Mouse (Mus musculus) adrenal gland, adult 2 months (tissue): ENCODE measurements around the gene Cyfip1. TPM values are rescaled to one million over a fixed set of nuclear protein-coding genes. Genes with fewer than 3 reads are reported as not detected.

Experiments used
- DNase-seq: peaks from one replicate; pipeline ENCODE4 v3.0.0; 2021
- long read RNA-seq: library from polyadenylated mRNA; stranded (forward); transcript quantifications from one replicate; pipeline ENCODE4 v2.0.0, GENCODE M21; 2021
- polyA plus RNA-seq: library from polyadenylated mRNA; depleted of rRNA; stranded (reverse); fragments of >200 nt; gene quantifications from 2 replicates; pipeline ENCODE4 v1.2.3, GENCODE M21; 2012; rRNA removed
- total RNA-seq, 2 experiments: library from RNA; stranded (reverse); gene quantifications; 2 replicates each; pipeline ENCODE4 v1.2.3; 2021

The Cyfip1 gene
- 10 to 100 TPM; 76.4 to 79.0 TPM for total RNA-seq
- polyA plus RNA-seq = 26.2 and 40.1 TPM in 2 replicates
- long read RNA-seq, full-length matches to known transcripts = 43 of 60 reads
- long read RNA-seq, partial matches to known transcripts = 13 of 60 reads
- long read RNA-seq, other reads (novel, unspliced or antisense) = 4 of 60 reads

DNA sequence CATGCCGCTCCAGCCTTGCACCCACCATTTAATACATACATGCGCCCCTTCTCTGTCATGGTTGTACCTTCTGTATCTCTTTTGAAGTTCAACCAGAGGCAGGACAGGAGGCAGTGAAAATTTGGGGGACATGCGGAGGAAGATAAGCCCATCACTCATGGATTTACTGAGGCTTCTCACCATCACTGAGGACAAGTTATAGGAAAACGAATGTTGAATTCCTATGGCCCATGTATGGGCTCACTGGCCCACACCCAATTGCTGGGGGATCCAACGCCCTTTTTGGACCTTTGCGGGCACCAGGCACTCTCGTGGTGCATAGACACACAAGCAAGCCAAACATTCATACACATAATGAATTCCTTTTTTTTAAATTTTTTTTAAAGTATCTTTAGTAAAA lies at the start of gene Cyfip1:
TSS of gene Cyfip1 (plus strand) at position 301 of the 400 bp plus-strand sequence.
- DNase-seq = no peak

DNA sequence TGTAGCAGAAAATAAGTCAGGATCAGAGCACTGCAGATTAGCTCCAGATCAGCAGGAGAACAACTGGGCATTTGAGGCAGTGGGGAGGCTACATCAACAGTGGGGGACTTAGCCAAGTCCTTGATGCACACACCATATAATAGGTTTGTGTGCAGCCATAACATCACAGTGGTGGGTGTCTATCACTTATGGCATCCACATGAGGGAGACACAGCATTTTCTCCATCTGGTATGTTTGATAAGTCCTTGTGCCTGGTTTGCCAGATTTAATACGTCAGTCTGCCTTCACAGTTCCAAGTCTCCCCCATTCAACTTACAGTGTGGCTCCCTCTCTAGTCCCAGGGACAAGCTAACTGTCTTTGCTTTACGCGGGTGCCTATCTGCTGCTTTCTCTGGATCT lies 49.3 kb upstream of the Cyfip1 start:
- no peak for DNase-seq

- DNase-seq = no peak
Observed at GRCm38 (mm10) chr7:55793236-55793951, 48.2 kb upstream of the Cyfip1 start.

DNA sequence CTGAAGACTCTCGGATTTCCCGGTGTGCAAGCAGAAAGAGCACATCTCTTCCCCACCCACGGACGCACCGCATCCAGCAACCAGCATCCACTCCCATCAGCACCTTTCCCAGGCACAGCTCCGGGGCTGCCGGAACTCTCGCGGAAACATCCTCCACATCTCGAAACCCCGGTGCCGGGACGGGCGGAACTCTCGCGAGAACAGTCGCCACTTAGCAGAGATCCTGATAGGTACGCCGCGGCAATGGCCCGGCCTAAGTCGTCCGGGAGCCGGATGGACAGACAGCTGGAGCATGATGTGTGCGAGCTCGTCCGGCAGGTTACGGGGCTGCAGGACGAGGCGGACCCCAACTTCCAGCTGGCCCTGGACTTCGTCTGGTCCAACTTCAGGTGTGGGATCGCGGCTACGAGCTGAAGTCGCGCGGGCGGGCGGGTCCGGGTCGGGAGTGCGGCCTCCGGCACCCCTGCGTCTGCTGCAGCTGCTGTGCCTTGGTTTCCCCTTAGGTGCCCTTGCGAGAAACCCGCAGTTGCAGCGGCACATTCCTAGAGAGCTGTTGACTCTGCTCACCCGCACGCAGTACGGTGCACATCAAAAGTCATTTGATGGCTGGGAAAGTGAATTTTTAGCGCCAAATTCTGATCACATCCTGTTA lies 47.5 kb upstream of the Cyfip1 start, which contains the start of gene Tubgcp5:
TSS of gene Tubgcp5 (plus strand) at position 203 of the 652 bp plus-strand sequence.
- DNase-seq = peak; percentile 97

DNA sequence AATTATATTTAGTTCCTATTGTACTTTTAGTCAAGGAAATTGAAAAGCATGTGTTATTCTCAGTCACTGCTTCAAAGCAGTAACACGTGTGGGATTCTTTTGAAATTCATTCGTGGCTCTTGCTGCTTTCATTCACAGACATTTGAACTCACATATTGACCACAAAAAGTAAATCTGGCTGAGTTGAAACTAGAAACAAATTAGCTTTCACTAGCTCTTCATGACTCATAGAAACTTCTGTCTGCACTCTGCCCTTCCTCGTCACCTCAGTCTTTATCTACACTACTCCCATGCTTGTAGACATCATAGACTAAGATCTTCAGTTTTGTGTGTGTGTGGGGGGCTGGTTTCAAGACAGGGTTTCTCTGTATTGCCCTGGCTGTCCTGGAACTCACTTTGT lies 41.6 kb upstream of the Cyfip1 start:
- DNase-seq = no peak

DNA sequence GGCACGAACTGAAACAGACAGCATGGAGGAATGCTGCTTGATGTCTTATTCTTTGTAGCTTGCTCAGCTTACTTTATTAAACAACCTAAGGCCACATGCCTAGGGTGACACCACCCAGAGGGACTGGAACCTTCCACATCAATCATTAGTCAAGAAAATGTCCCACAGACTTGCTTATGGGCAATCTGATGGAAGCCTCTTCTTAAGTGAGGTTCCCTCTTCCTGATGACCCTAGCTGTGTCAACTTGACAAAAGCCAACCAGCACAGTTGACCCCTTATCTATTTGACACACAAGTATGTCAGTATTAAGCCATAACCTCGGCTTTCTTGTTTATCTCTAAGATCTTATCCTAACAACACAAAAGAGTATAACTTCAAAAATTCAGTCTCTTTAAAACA lies 31.6 kb upstream of the Cyfip1 start:
- no peak for DNase-seq

GRCm38 (mm10) chr7:55824468-55824867 lies 17.1 kb upstream of the Cyfip1 start:
- DNase-seq = no peak

GRCm38 (mm10) chr7:55827551-55827950 lies 14.0 kb upstream of the Cyfip1 start:
- DNase-seq = peak; percentile 13

- no peak for DNase-seq
Observed at GRCm38 (mm10) chr7:55836877-55837276, 4.7 kb upstream of the Cyfip1 start.

DNA sequence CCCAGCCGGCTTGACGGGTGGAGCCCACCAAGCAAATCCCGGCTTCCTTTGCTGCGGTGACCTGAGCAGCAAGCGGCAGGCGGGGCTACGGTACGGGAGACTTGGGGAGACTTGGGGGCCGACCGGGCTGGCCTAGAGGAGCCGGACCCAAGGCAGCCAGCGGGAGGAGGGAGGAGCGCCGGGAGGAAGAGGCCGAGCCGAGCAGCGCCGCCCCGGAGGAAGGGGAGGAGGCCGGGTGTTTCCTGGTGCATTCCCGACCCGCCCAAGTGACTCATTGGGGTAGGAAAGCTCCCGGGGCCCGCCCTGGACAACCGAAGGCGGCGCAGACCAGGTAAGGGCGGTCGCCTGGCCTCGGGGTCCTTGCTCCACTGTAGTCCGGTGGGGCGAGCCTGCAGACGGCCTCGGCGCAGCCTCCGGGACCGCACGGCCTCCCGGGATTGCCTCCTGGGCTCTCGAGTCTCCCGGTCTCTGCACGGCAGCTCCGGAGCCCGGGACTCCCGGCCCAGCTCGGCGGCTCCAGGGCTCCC lies 495 bp downstream of the Cyfip1 start:
- peak; percentile 97 for DNase-seq

GRCm38 (mm10) chr7:55842504-55843152 lies 1.1 kb downstream of the Cyfip1 start:
- no peak for DNase-seq

GRCm38 (mm10) chr7:55846606-55847312 lies 5.2 kb downstream of the Cyfip1 start:
- DNase-seq = no peak

DNA sequence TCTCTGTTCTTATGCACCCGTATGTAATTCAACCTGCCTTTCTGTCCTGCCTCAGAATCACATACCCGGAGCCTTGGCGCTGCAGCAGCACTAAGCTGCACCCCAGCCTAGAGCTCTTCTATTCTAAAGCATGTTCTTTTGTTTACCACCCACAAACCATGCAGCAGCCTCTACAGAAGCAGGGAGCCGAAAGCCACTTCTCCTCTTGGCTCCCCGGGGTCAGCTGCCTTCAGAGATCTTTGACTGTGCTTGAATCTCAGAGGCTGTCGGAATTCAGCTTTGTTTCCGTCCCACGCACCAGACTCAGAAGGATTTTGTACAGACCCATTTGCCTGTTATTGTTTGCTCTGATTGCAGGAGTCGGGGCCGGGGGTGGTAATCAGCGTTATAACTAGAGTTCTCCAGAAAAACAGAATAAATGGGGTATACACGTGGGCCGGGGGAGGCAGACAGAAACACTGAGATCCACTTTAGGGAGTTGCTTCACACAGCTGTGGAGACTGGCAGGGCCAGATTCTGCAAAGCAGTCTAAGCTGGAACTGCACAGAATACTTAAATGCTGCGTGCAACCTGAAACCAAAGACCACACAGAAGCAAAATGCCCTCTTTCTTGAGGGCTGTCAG lies 8.5 kb downstream of the Cyfip1 start:
- DNase-seq = no peak

- no peak for DNase-seq
Observed at GRCm38 (mm10) chr7:55852787-55853186, 11.2 kb downstream of the Cyfip1 start.

GRCm38 (mm10) chr7:55855597-55855996 lies 14.1 kb downstream of the Cyfip1 start:
- DNase-seq = no peak

GRCm38 (mm10) chr7:55856741-55857140 lies 15.2 kb downstream of the Cyfip1 start:
- DNase-seq = no peak

DNA sequence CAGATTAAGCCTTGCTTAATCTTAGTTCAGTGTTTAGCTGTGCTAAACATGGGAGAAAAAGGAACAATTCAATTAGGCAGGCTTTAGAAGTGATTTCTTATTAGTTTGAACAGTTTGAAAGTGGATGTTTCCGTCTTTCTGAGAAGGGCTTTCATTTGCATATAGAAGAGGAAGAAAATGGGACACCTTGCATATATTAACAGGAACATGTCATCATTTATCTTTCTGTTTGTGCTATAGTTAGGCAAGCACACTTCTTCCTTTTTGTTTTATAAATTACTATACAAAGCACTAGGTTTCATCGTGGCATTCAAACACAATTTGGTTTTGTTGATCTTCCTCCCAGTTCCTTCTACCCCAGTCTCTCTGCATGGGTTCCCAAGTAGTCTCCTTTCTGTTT lies 16.2 kb downstream of the Cyfip1 start:
- no peak for DNase-seq

GRCm38 (mm10) chr7:55858836-55859517 lies 17.4 kb downstream of the Cyfip1 start:
- DNase-seq = peak; percentile 58

GRCm38 (mm10) chr7:55859518-55859872 lies 17.9 kb downstream of the Cyfip1 start:
- DNase-seq = no peak

- DNase-seq = no peak
Observed at GRCm38 (mm10) chr7:55859956-55860355, 18.4 kb downstream of the Cyfip1 start.

DNA sequence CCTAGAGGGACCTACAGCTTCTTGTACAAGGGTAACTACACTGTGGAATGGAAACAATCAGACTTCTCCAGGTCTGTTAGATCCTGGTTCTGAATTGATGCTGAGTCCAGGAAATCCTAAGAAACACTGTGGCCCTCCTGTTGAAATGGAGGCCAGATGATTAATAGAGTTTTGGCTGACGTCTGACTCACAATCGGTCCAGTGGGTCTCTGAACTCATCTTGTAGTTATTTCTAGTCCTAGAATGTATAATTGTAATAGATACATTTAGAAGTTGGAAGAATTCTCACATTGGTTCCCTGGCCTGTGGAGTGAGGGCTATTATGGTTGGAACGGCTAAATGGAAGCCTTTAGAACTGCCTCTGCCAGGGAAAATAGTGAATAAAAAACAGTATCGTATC lies 19.6 kb downstream of the Cyfip1 start:
- peak; percentile 25 for DNase-seq
